Mouse (Mus musculus): ENCODE measurements around the gene Ppox. TPM values are rescaled to one million over a fixed set of nuclear protein-coding genes. Genes with fewer than 3 reads are reported as not detected.

Ppox gene
- polyA plus RNA-seq, 1 experiment = 83.5 TPM

DNA sequence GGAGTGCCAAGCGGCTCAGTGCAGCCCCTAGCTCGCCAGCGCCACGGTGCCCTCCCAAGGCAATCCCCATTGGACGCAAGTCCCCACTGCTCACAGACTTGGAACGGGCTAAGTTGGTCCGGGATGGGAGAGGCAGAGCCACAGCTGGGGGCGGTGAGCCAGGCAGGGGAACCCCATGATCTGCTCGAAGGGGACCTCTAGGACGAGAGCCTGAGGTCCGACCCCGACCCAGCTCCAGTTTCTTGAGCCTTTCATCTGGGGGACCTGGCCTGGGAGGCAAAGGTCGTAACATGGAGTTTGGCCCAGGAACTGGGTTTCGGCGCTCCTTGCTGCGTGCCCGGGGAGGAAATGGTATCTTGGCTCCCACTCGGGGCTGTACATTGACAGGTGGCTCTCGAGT lies 5.5 kb upstream of the Ppox start:
- no peak for DNase-seq (ENCODE audit: extremely low spot score in 1 of 2, low spot score in 1 of 2)

DNA sequence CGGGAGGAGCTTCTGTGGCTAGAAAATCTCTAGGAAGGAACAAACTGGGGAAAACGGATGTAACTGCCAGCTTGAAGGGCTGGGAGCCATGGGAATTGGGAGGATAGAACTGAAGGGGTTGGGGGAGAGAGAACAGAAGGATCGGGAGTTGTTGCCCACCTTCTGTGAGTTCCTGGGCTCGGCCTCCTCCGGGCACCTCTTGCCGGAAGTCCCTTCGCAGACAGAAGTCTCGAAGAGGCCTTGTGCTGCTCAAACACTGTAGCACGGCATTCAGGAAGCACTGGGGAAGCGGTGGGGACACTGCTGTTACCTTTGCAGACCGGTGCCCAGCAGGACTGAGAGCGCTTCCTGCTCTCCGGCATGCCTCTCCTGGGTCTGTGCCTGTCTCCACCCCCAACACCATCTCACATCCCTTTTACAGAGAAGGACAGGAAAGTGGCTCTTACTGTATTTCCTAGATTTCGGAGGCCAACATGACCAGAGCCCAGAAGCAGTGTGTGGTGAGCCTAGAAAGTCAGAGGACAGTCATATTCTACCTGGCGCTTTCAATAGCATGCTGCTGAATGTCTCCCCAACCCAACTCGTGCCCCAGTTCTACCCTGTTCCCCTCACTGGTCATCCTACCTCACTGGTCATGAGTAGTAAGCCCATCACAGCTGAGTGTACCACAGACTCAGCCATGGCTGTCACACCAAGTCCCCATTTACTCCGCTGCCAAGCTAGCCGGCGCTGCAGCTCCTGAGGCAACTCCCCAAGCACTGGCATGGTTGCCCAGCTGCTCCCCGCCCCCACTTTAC lies 4.3 kb upstream of the Ppox start:
- no peak for DNase-seq (ENCODE audit: extremely low spot score in 1 of 2, low spot score in 1 of 2)

DNA sequence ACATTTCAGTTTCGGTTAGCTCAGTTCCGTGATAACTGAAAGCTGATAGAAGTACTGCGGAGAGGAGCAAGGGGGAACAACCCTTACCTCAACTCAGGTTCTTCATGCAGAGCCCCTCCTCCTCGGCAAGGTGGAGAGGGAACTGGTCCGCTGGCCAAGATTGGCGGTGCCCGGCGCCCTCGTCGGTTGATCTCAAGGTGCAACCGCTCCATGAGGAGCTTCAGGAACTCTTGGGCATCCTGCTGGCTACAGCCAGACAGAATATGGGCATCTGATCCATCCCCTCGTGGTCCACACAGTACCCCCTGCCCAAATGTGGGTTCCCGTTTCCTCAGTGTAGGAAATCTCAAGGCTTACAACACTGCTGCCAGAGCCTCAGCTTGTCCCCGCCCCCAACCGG lies 3.5 kb upstream of the Ppox start:
- DNase-seq (ENCODE audit: extremely low spot score in 1 of 2, low spot score in 1 of 2) = no peak

DNA sequence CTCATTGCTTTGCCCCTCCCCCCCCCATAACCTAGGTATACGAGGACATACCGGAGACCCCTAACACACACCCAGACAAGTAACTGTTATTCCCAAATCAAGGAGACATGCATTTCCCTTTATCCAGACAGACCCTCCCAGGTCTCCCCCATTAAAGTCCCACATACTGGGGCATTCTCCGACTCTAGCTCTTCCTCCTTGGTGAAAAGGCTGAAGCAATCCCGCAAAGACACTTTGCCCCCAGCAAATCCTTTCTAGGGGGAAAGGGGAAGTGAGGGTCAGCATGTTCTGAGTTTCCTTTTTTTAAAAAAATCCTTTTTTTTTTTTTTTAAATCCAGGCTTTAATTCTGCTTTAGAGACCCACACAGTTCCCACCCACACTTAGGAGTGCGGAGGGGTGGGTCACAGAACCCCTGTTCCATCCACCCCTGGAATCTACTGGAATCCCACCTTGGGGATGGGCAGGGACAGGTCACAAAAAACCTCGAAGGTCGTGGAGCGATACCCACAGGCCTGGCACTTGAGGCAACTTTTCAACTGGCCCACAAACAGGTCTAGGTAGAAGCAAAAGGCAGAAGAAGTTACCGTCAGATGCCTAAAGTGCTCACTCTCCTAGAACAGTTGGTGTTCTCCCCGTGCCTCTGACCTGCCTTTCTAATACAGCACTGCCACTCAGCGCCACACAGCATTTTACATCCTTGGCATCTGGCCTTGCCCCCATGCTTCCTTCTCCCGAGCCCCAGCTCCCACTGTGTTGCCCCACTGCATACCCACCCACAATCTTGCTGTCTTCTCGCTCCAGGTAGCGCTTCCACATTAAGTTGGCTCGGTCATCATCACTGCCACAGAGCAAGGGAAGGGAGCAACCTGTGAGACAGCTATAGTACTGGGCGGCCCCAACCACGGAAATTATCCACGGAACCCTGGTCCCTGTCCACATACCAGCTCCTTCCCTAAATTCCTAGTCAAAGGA lies 2.5 kb upstream of the Ppox start:
- no peak for DNase-seq (ENCODE audit: extremely low spot score in 1 of 2, low spot score in 1 of 2)

DNA sequence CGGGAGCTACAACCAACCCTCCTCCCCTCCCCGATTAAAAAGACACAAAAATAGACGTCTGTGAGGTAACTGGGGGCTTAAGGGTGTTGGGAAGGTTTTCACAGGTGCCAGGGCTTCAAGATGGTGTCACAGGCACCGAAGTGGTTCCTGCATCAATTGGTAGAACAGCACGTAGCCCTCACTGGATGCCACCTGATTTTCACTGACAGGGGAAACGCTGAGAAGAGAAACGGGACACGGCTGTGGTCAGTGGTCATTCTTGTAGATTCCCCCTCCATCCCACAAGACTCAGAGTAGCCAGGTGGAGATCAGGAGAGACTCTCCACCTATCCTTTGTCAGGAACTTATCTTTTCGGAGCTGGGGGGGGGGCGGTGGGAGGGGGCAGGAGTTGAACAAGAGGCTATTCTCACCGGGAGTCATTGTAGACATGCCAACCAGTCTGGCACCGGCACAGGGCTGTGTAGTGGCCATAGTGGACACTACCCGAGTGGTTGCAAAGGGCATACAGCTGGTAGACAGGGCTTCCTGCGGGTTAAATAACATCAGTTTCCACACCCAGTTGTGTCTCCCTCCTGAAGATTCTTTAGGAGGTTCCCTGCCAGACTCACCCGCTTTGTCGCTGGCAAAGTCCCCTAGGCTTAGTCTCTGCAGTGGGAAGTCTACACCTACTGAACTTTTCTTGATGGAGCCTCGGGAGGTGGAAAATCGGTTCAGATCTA lies 1.3 kb upstream of the Ppox start:
- no peak for DNase-seq (ENCODE audit: extremely low spot score in 1 of 2, low spot score in 1 of 2)

DNA sequence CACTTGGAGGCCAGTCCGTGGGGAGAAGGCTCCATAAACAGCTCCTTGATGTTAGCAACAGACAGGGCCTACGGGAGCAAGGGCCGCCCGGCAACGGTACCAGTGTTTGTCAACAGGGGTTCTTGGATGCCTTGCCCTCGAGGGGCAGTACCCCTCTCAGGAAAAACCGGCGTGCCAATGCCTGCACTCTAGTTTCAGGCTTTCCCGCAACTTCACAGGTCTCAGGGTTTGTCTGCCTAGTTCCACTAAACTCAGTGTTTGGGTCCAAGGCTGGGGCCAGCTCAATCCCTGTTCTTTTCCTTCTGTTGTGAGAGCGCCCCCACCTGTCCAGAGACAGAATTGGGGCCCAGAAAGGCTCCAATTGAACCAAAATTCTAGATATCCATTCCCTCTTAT lies 540 bp upstream of the Ppox start:
- peak in 1 of 2 experiments; percentile 86 for DNase-seq (ENCODE audit: extremely low spot score in 1 of 2, low spot score in 1 of 2)

DNA sequence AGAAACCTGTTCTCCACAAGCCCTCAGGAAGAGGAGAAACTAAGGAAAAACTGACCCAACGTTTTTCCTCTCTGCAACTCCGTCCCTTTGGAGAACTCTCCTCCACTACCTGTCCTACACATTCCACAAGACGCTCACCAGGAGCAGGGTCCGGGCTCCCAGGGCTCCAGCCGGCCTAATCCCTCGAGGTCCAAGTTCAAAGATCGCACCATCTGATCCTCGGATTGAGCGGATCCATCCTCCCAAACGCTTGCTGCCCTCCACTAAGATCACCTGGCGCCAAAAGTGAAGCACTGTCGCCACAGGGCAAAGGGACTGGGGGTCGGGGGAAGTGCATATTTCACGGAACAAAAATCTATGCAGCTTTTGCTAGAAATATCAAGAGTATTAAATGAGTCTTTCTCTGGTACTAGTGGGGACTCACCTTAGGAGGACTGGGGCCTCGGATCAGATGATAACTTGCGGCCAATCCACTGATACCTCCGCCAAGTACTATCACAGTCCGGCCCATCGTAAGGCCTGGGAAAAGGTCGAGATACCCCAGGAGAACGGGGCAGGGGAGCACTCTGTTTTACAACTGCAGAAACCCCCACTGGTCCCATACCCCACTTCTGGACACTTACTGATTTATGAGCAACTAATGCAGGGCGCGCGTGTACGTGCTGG lies 603 bp downstream of the Ppox start:
- DNase-seq (ENCODE audit: extremely low spot score in 1 of 2, low spot score in 1 of 2) = no peak

DNA sequence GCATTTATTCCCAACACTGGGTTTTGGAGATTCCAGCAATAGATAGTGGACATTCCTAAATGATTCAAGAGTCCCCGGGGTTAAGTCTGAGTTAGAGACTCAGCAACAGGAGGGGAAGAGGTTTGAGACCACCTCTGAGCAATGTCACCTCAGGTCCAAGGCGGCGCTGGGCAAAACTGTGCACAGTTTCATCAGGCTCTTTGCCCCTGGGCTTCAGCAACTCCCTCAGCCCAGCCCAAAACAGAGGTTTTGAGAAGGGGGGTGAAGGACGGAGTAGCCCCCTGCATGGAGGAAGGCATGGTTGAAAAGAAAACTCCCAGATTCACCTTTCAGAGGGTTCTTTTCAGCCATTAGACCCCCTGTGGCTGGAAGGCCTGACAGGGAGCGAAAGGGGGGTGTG lies 1.3 kb downstream of the Ppox start:
- DNase-seq (ENCODE audit: extremely low spot score in 1 of 2, low spot score in 1 of 2) = no peak

DNA sequence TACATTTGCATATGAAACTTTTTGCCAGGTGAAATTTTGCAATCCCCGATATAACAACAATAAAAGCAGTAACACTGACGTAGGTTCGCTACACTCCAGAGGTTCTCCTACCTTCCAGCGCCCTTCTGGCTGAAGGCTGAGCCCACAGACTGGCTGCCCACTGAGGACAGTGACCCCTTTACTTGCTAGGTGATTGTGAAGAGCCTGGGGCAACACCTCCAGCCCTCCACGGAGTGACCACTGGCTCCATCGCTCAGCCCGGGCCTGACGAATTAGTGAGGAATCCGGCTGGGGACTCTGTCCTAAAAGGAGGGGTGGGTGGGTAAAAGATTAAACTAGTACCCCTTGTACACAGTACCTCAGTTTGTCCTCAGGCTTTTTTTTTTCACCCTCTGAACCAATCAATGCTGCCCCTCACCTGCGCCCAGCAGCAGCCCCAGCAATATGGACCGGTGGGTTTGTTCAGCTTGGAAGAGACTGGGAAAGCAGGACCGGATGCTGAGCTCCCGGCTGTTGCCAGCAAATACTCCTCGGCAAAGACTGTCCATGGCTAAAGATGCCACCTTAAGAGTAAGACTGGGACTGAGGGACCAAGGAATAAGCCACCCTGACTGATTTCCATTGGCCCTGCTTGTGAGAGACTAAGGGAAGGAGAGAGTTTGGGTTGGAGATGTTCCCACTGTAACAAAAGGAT lies 1.8 kb downstream of the Ppox start:
- DNase-seq (ENCODE audit: extremely low spot score in 1 of 2, low spot score in 1 of 2) = no peak

DNA sequence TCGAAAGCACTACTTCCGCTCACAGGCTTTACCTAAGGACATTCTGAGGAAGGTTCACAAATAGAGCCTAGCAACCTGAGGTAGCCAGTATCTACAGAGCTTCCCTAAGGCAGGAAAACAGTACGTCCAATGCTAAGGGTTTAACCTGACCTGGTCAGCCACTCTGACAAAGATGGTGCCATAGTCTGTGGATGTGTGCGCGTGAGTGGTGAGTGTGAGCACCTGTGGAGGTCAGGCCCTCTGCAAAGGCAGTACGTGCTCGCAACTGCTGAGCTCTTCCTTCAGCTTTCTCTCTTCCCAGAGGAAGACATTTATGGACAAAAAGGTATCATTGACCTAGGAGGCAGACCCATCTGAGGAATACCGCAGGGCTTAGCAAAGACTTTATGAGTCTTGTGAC lies 2.5 kb downstream of the Ppox start:
- DNase-seq (ENCODE audit: extremely low spot score in 1 of 2, low spot score in 1 of 2) = no peak

DNA sequence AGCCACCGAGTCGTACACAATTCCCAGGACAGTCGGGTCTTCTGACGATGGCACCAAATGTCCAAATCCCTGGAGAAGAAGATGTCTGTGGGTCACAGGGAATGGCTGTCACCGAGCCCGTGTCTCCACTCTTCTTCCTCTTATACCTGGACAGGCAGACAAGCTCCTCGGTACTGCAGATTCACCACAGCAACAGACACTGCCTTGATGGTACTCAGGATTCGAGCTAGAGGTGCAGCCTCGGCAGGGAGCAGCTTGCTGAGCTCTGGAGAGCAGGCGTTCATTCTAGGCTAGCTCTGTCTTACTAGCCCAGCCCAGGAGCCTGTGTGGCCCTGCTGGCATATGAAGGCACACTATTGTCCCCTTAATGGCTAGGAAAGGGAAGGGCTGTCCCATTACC lies 3.2 kb downstream of the Ppox start:
- DNase-seq (ENCODE audit: extremely low spot score in 1 of 2, low spot score in 1 of 2) = no peak

DNA sequence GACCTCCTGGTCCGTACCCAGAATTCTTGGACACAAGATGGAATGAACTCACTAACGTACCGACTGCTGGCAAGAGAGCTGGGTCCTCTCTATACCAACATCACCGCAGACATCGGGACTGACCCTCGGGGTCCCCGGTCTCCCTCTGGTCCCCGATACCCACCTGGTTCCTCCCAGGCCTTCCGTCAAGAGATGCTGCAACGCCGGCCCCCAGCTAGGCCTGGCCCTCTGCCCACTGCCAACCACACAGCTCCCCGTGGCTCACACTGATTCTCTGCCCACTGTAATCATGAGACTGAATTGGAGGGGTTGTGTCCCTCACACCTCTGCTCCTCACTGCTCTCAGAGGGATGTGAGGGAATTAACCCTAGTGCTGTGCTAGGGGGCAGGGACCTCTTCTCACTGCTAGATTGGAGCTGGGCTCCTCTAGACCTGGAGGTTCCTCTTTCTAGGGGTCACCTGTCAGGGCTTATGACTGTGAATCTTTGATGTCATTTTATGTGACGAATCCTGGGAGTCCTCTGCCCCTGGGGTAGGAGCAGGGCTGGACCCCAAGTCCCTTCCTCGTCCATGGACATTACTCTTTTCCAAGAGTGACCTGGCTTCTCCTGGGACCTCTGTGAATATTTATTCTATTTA lies 4.8 kb downstream of the Ppox start:
- DNase-seq (ENCODE audit: extremely low spot score in 1 of 2, low spot score in 1 of 2) = no peak

DNA sequence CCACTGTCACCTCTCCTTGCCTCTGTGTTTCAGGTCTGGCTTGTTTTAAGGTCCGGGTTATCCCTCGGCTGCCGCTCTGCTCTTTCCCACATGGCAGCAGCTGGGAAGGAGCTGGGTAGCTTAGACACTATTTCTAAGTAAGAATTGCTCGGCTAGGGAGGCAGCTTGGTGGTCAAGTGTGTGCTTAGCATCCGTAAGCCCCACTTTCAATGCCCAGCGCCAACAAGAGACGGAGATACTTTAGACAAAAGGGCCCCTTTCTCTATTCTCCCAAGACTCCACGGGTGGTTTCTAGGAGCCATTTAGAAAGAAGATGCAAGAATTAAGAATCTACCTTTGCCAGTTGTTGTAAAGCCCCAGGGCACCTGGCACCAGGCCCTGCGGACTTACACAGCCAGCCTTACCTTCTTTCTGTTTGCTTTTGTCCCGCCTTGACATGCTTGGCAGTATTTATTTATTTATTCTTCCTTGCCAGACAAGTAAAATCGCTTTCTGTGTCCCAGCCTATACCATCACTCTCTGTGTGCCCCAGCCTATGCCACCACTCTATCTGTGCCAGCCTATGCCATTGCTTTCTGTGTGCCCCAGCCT lies 5.7 kb downstream of the Ppox start:
- DNase-seq (ENCODE audit: extremely low spot score in 1 of 2, low spot score in 1 of 2) = no peak

DNA sequence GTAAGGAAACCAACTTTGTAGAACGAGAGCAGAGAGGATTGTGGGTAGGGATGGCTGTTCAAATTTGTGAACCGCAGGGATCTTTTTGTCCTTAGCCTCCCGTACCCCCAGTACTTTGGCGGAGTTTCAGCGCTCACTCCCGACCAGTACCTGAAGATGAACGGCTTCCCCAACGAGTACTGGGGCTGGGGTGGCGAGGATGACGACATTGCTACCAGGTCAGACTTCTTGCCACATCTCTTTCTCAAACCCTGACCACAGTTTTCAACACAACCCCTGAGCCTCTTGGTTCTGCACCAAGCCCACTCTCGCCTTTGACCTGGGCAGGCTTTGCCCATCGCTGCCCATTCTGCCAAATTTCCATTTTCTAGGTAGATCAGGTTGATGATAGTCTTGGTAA lies 6.8 kb downstream of the Ppox start:
- no peak for DNase-seq (ENCODE audit: extremely low spot score in 1 of 2, low spot score in 1 of 2)

DNA sequence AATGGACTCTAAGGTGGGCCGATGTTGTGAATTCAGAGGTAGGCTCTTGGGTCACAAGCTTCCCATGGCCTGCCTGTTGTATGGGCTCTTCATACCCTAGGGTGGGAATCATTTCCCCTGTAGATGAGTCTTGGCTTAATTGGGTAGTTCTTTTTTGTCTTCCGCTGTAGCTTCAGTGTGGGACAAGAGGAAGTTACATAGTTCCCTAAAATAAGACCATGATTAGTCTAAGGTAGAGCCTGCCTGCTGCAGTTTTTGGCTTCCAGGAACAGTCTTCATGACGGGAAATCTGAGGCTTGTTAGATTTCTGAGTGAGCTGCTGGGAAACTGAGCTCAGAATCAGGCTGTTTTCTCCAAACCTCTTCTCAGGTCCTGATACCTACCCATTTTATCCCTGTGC lies 8.9 kb downstream of the Ppox start:
- DNase-seq (ENCODE audit: extremely low spot score in 1 of 2, low spot score in 1 of 2) = no peak

DNA sequence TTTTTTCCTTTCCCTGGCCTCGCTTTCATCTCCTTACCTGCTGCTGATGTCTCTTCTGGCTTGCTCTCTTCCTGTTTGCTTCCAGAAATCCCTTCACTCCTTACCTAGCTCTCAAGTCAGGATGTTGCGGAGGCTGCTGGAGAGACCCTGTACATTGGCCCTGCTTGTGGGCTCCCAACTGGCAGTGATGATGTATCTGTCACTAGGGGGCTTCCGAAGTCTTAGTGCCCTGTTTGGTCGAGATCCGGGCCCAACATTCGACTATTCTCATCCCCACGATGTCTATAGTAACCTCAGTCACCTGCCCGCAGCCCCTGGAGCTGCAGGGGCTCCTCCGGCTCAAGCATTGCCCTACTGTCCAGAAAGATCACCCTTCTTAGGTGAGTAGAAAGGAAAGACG lies 9.4 kb downstream of the Ppox start:
- DNase-seq (ENCODE audit: extremely low spot score in 1 of 2, low spot score in 1 of 2) = no peak

DNA sequence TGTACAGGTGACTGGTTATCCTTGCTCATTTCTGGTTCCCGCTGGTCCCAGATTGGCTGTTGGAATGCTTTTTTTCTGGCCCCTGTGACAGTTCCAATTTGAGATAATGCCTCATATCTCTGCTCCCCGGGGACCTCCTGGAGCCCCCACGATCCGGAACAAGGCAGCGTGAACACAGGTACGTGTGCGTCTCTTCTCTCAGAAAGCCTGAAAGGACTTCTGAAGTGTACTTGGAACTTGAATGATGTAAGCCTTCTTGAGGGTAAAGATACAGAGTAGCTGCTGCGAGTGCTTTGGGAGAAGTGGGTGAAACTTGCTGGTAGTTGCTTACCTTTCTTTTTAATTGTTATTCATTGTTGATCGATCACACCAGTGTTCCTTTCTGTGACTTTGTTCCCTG lies 9.8 kb downstream of the Ppox start:
- no peak for DNase-seq (ENCODE audit: extremely low spot score in 1 of 2, low spot score in 1 of 2)

DNA sequence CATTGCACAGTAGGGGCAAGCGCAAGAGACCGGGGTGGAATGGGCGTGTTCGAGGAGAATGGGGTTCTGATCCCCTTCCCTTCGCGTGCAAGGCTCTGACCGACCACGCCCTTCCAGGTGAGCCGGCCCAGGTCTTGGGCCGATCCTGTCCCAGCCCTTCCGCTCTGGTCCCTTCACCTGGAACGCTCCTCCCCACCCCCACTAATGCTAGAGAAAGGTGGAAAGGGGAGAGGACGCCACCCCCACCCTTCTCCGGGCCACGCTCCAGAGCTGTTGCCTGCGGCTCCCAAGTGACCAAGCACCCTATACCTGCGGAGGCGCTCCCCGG lies 10.4 kb downstream of the Ppox start:
- no peak for DNase-seq (ENCODE audit: extremely low spot score in 1 of 2, low spot score in 1 of 2)

DNA sequence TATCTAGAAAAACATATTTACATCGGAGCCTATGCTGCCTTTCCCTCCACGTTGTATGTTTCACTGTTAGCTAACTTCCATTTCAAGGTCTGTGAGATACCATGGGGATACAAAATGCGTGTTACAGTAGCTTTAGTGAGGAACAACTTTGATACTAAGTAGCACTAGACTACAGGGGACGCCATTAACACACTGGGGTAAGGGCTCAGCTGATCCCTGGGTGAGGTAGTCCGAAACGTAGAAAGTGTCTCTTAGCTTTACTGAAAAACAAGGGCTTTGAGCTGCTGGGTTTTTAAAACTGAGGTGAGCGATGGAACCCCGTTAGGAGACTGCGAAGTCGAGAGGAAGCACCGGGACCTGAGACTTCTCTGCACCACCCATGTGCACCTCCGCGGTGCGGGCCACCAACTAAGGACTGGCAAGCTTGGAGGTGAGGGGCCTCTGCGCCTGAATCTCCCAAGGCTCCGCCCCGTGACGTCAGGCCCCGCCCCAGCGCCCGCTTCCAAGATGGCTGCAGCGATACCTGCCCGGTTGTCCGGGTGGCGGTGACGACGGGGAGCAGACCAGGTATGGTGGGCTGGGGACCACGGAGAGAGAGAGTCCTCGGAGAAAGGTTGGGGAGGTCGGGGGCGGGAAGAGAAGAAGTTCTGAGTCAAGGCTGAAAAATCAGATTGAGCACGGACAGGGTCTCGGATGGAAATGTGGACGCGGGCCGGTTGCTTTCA lies 11.0 kb downstream of the Ppox start, which contains the start of gene B4galt3:
Gene B4galt3, plus strand, starts transcription at position 481 of the 725 bp plus-strand sequence.
- peak; percentile 88 to 97 for DNase-seq (ENCODE audit: extremely low spot score in 1 of 2, low spot score in 1 of 2)
